Mouse (Mus musculus): ENCODE data around the gene Nfib.

Gene Nfib

GRCm38 (mm10) chr4:82497671-82498631 is 207.6 kb downstream of the Nfib start:
- DNase-seq (ENCODE audit: low read depth): no peak

- DNase-seq (ENCODE audit: low read depth): no peak
Observed at GRCm38 (mm10) chr4:82497141-82497566, 208.4 kb downstream of the Nfib start.

GRCm38 (mm10) chr4:82496383-82496782 is 209.2 kb downstream of the Nfib start:
- DNase-seq (ENCODE audit: low read depth): no peak

GRCm38 (mm10) chr4:82495605-82496004 is 209.9 kb downstream of the Nfib start:
- DNase-seq (ENCODE audit: low read depth): no peak

GRCm38 (mm10) chr4:82494829-82495228 is 210.7 kb downstream of the Nfib start:
- DNase-seq (ENCODE audit: low read depth): no peak

GRCm38 (mm10) chr4:82494424-82494823 is 211.1 kb downstream of the Nfib start:
- DNase-seq (ENCODE audit: low read depth): no peak

- DNase-seq (ENCODE audit: low read depth): no peak
Observed at GRCm38 (mm10) chr4:82493865-82494264, 211.7 kb downstream of the Nfib start.

- DNase-seq (ENCODE audit: low read depth): no peak
Observed at GRCm38 (mm10) chr4:82493363-82493762, 212.2 kb downstream of the Nfib start.

GRCm38 (mm10) chr4:82492737-82493136 is 212.8 kb downstream of the Nfib start:
- no peak for DNase-seq (ENCODE audit: low read depth)

- no peak for DNase-seq (ENCODE audit: low read depth)
Observed at GRCm38 (mm10) chr4:82489939-82490338, 215.6 kb downstream of the Nfib start.

- no peak for DNase-seq (ENCODE audit: low read depth)
Observed at GRCm38 (mm10) chr4:82485910-82486309, 219.6 kb downstream of the Nfib start.

- no peak for DNase-seq (ENCODE audit: low read depth)
Observed at GRCm38 (mm10) chr4:82483871-82484270, 221.7 kb downstream of the Nfib start.

- DNase-seq (ENCODE audit: low read depth): no peak
Observed at GRCm38 (mm10) chr4:82483298-82483697, 222.3 kb downstream of the Nfib start.

- no peak for DNase-seq (ENCODE audit: low read depth)
Observed at GRCm38 (mm10) chr4:82480635-82481034, 224.9 kb downstream of the Nfib start.

- no peak for DNase-seq (ENCODE audit: low read depth)
Observed at GRCm38 (mm10) chr4:82479394-82479793, 226.2 kb downstream of the Nfib start.

- no peak for DNase-seq (ENCODE audit: low read depth)
Observed at GRCm38 (mm10) chr4:82477742-82478141, 227.8 kb downstream of the Nfib start.

GRCm38 (mm10) chr4:82476411-82476810 is 229.1 kb downstream of the Nfib start:
- no peak for DNase-seq (ENCODE audit: low read depth)

GRCm38 (mm10) chr4:82474334-82474733 is 231.2 kb downstream of the Nfib start:
- DNase-seq (ENCODE audit: low read depth): no peak

- DNase-seq (ENCODE audit: low read depth): no peak
Observed at GRCm38 (mm10) chr4:82470938-82471320, 234.6 kb downstream of the Nfib start.

GRCm38 (mm10) chr4:82470212-82470937 is 235.2 kb downstream of the Nfib start:
- DNase-seq (ENCODE audit: low read depth): no peak

- DNase-seq (ENCODE audit: low read depth): no peak
Observed at GRCm38 (mm10) chr4:82468944-82469343, 236.6 kb downstream of the Nfib start.

- DNase-seq (ENCODE audit: low read depth): no peak
Observed at GRCm38 (mm10) chr4:82466717-82467116, 238.8 kb downstream of the Nfib start.

- no peak for DNase-seq (ENCODE audit: low read depth)
Observed at GRCm38 (mm10) chr4:82466144-82466543, 239.4 kb downstream of the Nfib start.
